Mouse (Mus musculus): ENCODE measurements around the gene Cldn4. TPM values are rescaled to one million over a fixed set of nuclear protein-coding genes. Genes with fewer than 3 reads are reported as not detected.

Cldn4 gene
- 2.8 TPM for polyA plus RNA-seq (2014; fragmentation: Illumina TruSeq; extraction: RNeasy Lipid Tissue Mini Kit (QIAGEN cat#74804); ENCODE audit: low read depth, low replicate concordance)

GRCm38 (mm10) chr5:134946857-134947255, at the start of gene Cldn4:
Gene Cldn4 (minus strand): TSS chr5:134946934.

GRCm38 (mm10) chr5:134985633-134986297, 39.0 kb upstream of the Cldn4 start, which contains the start of gene Cldn3:
Gene Cldn3 (plus strand): TSS chr5:134986214.

GRCm38 (mm10) chr5:134932179-134932902, 14.4 kb downstream of the Cldn4 start, which contains the start of gene Mettl27:
Gene Mettl27 (plus strand): TSS chr5:134932368.

GRCm38 (mm10) chr5:134915311-134915710, 31.4 kb downstream of the Cldn4 start, which contains the start of gene Cldn13:
Gene Cldn13 (minus strand): TSS chr5:134915526.

GRCm38 (mm10) chr5:134906633-134907032, 40.1 kb downstream of the Cldn4 start, which contains the start of gene Tmem270:
Gene Tmem270 (minus strand): TSS chr5:134906733.

Other genes with a start within 250 kb of the Cldn4 start
- gene Eln, start 199.6 kb downstream of the Cldn4 start, polyA plus RNA-seq (2014; fragmentation: Illumina TruSeq; extraction: RNeasy Lipid Tissue Mini Kit (QIAGEN cat#74804); ENCODE audit: low read depth, low replicate concordance), result 8.1 TPM
- not detected for gene Tmem270, start 40.2 kb downstream of the Cldn4 start, polyA plus RNA-seq (2014; fragmentation: Illumina TruSeq; extraction: RNeasy Lipid Tissue Mini Kit (QIAGEN cat#74804); ENCODE audit: low read depth, low replicate concordance)
- gene Cldn13, start 31.4 kb downstream of the Cldn4 start, polyA plus RNA-seq (2014; fragmentation: Illumina TruSeq; extraction: RNeasy Lipid Tissue Mini Kit (QIAGEN cat#74804); ENCODE audit: low read depth, low replicate concordance), result not detected
- gene Mettl27, start 14.6 kb downstream of the Cldn4 start, polyA plus RNA-seq (2014; fragmentation: Illumina TruSeq; extraction: RNeasy Lipid Tissue Mini Kit (QIAGEN cat#74804); ENCODE audit: low read depth, low replicate concordance), result 10.4 TPM
- gene Cldn3, start 39.3 kb upstream of the Cldn4 start, polyA plus RNA-seq (2014; fragmentation: Illumina TruSeq; extraction: RNeasy Lipid Tissue Mini Kit (QIAGEN cat#74804); ENCODE audit: low read depth, low replicate concordance), result 1.2 TPM
- 9.0 TPM for gene Abhd11, start 62.2 kb upstream of the Cldn4 start, polyA plus RNA-seq (2014; fragmentation: Illumina TruSeq; extraction: RNeasy Lipid Tissue Mini Kit (QIAGEN cat#74804); ENCODE audit: low read depth, low replicate concordance)
- gene Stx1a, start 76.5 kb upstream of the Cldn4 start, polyA plus RNA-seq (2014; fragmentation: Illumina TruSeq; extraction: RNeasy Lipid Tissue Mini Kit (QIAGEN cat#74804); ENCODE audit: low read depth, low replicate concordance), result not detected
- gene Dnajc30, start 117.3 kb upstream of the Cldn4 start, polyA plus RNA-seq (2014; fragmentation: Illumina TruSeq; extraction: RNeasy Lipid Tissue Mini Kit (QIAGEN cat#74804); ENCODE audit: low read depth, low replicate concordance), result 8.6 TPM
- 12.6 TPM for gene Bud23, start 118.0 kb upstream of the Cldn4 start, polyA plus RNA-seq (2014; fragmentation: Illumina TruSeq; extraction: RNeasy Lipid Tissue Mini Kit (QIAGEN cat#74804); ENCODE audit: low read depth, low replicate concordance)
- not detected for gene Vps37d, start 131.3 kb upstream of the Cldn4 start, polyA plus RNA-seq (2014; fragmentation: Illumina TruSeq; extraction: RNeasy Lipid Tissue Mini Kit (QIAGEN cat#74804); ENCODE audit: low read depth, low replicate concordance)
- 2.8 TPM for gene Mlxipl, start 143.0 kb upstream of the Cldn4 start, polyA plus RNA-seq (2014; fragmentation: Illumina TruSeq; extraction: RNeasy Lipid Tissue Mini Kit (QIAGEN cat#74804); ENCODE audit: low read depth, low replicate concordance)
- gene Tbl2, start 202.7 kb upstream of the Cldn4 start, polyA plus RNA-seq (2014; fragmentation: Illumina TruSeq; extraction: RNeasy Lipid Tissue Mini Kit (QIAGEN cat#74804); ENCODE audit: low read depth, low replicate concordance), result 6.5 TPM
- gene Bcl7b, start 221.3 kb upstream of the Cldn4 start, polyA plus RNA-seq (2014; fragmentation: Illumina TruSeq; extraction: RNeasy Lipid Tissue Mini Kit (QIAGEN cat#74804); ENCODE audit: low read depth, low replicate concordance), result 9.1 TPM
- gene Baz1b, start 240.3 kb upstream of the Cldn4 start, polyA plus RNA-seq (2014; fragmentation: Illumina TruSeq; extraction: RNeasy Lipid Tissue Mini Kit (QIAGEN cat#74804); ENCODE audit: low read depth, low replicate concordance), result 47.9 TPM

Measured in sigmoid colon, adult 10 weeks (tissue).